Mouse (Mus musculus) layer of hippocampus, adult 9-10 months (tissue): ENCODE results near the gene Tgfbrap1.

Experiments
- DNase-seq: peaks from one replicate; pipeline ENCODE4 v3.0.0; 2022; ENCODE audit warnings: low spot score

Gene Tgfbrap1

GRCm38 (mm10) chr1:43010461-43010860, 88.0 kb downstream of the Tgfbrap1 start:
- DNase-seq: no peak

DNA sequence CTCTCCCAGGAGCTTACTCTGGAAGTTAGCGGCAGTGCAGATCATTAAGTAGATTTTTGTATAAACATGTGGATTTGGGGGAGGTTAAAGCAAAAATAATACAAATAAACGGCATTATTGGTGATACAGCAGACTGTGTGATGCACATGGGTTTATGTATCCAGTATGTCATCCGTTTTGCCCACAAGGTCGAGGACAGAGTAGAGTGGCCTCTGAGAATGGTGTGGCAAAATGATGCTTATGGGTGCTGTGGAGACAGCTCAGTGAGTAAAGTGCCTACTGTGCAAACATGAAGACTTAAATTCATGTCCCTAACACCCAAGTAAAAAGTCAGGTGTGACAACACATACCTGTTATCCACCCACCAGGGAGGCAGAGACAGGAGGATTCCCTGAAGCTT, 91.9 kb downstream of the Tgfbrap1 start:
- no peak for DNase-seq

DNA sequence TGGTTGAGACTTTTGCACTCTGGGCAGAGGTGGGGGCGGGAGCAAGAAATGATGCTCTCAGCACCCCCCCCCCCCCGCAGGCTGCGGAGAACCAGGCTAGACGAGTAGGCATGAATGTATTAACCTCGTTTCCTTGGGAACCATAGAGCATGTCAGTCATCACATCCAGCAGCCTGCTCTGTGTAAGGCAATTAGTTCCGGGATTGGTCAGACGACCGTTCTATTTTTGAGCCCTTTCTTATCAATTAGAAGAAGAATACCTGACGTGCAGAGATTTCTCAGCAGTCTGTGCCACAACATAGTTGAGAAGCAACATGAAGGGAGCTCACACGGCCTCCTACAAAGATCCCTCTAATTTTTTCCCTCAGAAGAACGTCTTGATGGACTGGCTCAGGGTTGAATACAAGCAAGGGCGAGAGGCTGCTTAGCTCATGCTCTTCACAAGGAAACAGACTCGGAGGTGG, 92.4 kb downstream of the Tgfbrap1 start:
- no peak for DNase-seq
